In the genomic region with DNA sequence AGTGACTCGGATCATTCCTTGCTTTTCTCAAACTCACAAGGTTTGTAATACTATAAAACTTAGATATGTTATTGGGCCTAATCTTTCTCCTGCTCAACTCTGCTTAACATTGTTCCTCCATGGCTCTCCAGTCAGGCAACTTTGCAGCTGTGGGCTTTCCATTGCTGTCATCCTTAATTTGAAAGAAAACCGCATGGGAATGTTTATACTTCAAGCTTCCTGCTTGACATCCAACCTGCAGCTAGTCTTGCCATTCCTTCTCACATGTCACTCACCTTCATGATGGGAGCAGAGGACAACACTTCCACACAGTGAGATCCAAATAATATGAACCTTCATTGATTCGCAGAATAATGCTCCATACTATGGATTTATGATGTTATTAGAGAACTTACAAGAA, we compare ENCODE assay signal across 22 mouse cellular contexts. TPM values are rescaled to one million over a fixed set of nuclear protein-coding genes. Genes with fewer than 3 reads are reported as not detected.
DNase-seq lines count a peak whose midpoint lies in the region; TF ChIP-seq lines count a peak whose summit lies in the region.
"Had no signal": no experiment of that assay in that cellular context is flagged by ENCODE, and none has a peak within 500 bp of the region (broad histone marks: within the 10 kb centered on the region; RNA-seq: fewer than 3 reads in every experiment).

No protein-coding gene starts in this region.

- H3K27ac ChIP-seq in cerebellum, adult 2 months (ENCODE audit: insufficient read depth, low read length), result peak overlapping the region; percentile 71; the same call in 1 of the 2 replicates

- WGBS in cerebellum, adult 2 months, result 21% methylated on average over 3 of the region's 3 CpGs

- TF ChIP-seq POLR2A in cerebellum, adult 2 months (IDR thresholded peaks at IDR 0.05; ENCODE audit: borderline replicate concordance, insufficient read depth, low read length), result no peak

- no peak for TF ChIP-seq CTCF in cerebellum, adult 2 months (IDR thresholded peaks at IDR 0.05; ENCODE audit: borderline replicate concordance, insufficient read depth, low read depth, low read length)

- H3K4me3 ChIP-seq in cerebellum, adult 2 months (replicated peaks; ENCODE audit: insufficient read depth, low read depth, low read length), result peak overlapping the region; percentile 68

- no peaks in the 10 kb centered on the region for H3K27me3 ChIP-seq in cerebellum, adult 2 months (ENCODE audit: control insufficient read depth, insufficient read depth, low read length)
- H3K27me3 ChIP-seq: CH12.LX had no signal

- peak; percentile 19 for DNase-seq in cerebellum, adult 11-12 months
- DNase-seq in cerebellum, postnatal 14 days, result no peak
- DNase-seq in cerebellum, adult 2 months, result peak in 1 of 2 experiments; percentile 52
- no peak for DNase-seq in cerebellum, postnatal 10 days
- DNase-seq in cerebellum, adult 8-10 months, result peak; percentile 36
- no peak for DNase-seq in cerebellum, adult 9-11 months
- peak; percentile 55 for DNase-seq in cerebellum, adult 9-10 months
- no peak for DNase-seq in cerebellum, adult 11 months
- DNase-seq: adrenal gland, adult 2 months; adrenal gland, adult 8-10 months; adrenal gland, postnatal 10 days; adrenal gland, postnatal 14 days; adrenal gland, postnatal 25 days; adrenal gland, postnatal 36 days; B cell, adult 2 months had no signal

- peaks cover 3% of the 10 kb centered on the region; the same call in 1 of the 2 replicates for H3K4me1 ChIP-seq in cerebellum, adult 2 months (ENCODE audit: control insufficient read depth, insufficient read depth, low read length)

RNA-seq across cellular contexts. Expression of a gene that starts 2.9 kb away (rescaled TPM):
- polyA plus RNA-seq in cerebellum, adult 2 months (2012; rRNA removed), result 425 and 513 TPM in 2 replicates
- polyA plus RNA-seq: activated CD4-positive, CD25-positive, alpha-beta regulatory T cell, adult 4 months; adrenal gland, adult 2 months; brain, embryonic 14.5 days; C2C12; CD4-positive, CD25-positive, alpha-beta regulatory T cell, adult 4 months; G1E; Patski had no signal

Comparison
In these comparisons a context has a peak if more than half of its experiments do, and no peak if none do; other contexts are left out.
1. DNase-seq: peak in cerebellum, adult 11-12 months (single experiment), cerebellum, adult 8-10 months (single experiment) and cerebellum, adult 9-10 months (single experiment); none in cerebellum, postnatal 14 days (0 of 2), cerebellum, postnatal 10 days (0 of 2), cerebellum, adult 9-11 months (single experiment) and cerebellum, adult 11 months (single experiment).